In the genomic region with DNA sequence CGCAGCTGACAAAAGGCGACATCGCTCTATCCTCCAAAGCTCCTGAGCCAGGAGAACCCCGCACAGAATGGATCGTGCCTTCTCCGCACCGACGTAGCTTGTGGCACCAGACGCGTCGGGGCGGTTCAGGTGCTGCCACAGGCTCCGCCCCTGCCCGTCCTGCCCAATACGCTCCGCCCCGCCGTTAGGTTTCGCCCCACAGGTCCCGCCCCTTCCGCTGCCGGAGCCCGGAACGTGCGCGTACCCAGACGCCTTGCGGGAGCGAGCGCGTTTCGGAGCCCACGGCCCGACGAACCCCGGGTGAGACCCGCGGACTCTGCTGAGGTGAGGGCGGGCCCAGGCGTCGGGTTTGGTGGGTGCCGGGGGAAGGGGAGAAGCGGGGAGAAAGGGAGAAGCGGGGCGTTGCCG, we compare ENCODE assay signal across 8 mouse cellular contexts. TPM values are rescaled to one million over a fixed set of nuclear protein-coding genes. Genes with fewer than 3 reads are reported as not detected.
A peak's percentile ranks its signal among the peaks of the same experiment; 100 is the strongest.
DNase-seq lines count a peak whose midpoint lies in the region; ATAC-seq and TF ChIP-seq lines count a peak whose summit lies in the region.

Gene Nfrkb (plus strand): TSS at position 246 of the 408 bp plus-strand sequence.

- H3K79me2 ChIP-seq in C2C12 (ENCODE audit: control insufficient read depth, insufficient read depth) (peaks cover 29% of the 10 kb centered on the region), myocyte (ENCODE audit: control insufficient read depth, insufficient read depth) (peaks cover 10% of the 10 kb centered on the region)
- peaks cover 9% of the 10 kb centered on the region for H3K79me2 ChIP-seq in liver, adult 2 months (ENCODE audit: control insufficient read depth, insufficient read depth, low read length)

- ATAC-seq in heart, embryonic 11.5 days (replicated peaks; ENCODE audit: insufficient number of reproducible peaks, low FRiP score, low TSS enrichment), result peak; percentile 95
- ATAC-seq in kidney, embryonic 16.5 days (ENCODE audit: low FRiP score, low TSS enrichment), result peak; percentile 98

- TF ChIP-seq CTCF in C2C12 (IDR thresholded peaks at IDR 0.05; ENCODE audit: control insufficient read depth, insufficient read depth, insufficient read length), result no peak
- no peak for TF ChIP-seq CTCF in brain, embryonic 14.5 days (IDR thresholded peaks at IDR 0.05; ENCODE audit: borderline replicate concordance, extremely low read depth, insufficient read depth, insufficient read length)
- TF ChIP-seq CTCF in liver, adult 2 months (IDR thresholded peaks at IDR 0.05; ENCODE audit: low read depth, low read length), result no peak

- H3ac ChIP-seq in C2C12 (ENCODE audit: control insufficient read depth, insufficient read length, low read depth) (peak within 1 kb of the TSS; percentile 71), myocyte (ENCODE audit: control insufficient read depth, insufficient read length) (peak within 1 kb of the TSS; percentile 2)

- H3K4me1 ChIP-seq in erythroblast, embryonic 14.5 days (ENCODE audit: control insufficient read depth), result peaks cover 29% of the 10 kb centered on the region
- H3K4me1 ChIP-seq in heart, embryonic 11.5 days (ENCODE audit: control insufficient read depth, insufficient read depth, low read length), result peaks cover 6% of the 10 kb centered on the region
- peaks cover 15% of the 10 kb centered on the region for H3K4me1 ChIP-seq in kidney, embryonic 16.5 days (ENCODE audit: insufficient read depth, low read length)
- peaks cover 9% of the 10 kb centered on the region for H3K4me1 ChIP-seq in liver, adult 2 months (ENCODE audit: control insufficient read depth, insufficient read depth, low read length)

- under 1% methylated on average over 45 of the region's 46 CpGs for WGBS in heart, embryonic 11.5 days (ENCODE audit: insufficient replicate concordance)
- under 1% methylated on average over 39 of the region's 46 CpGs for WGBS in kidney, embryonic 16.5 days
- under 1% methylated on average over 45 of the region's 46 CpGs for WGBS in liver, adult 2 months

- peaks cover 14% of the 10 kb centered on the region for H3K36me3 ChIP-seq in C2C12 (ENCODE audit: control insufficient read depth, insufficient read depth)
- peaks cover 19% of the 10 kb centered on the region for H3K36me3 ChIP-seq in erythroblast, embryonic 14.5 days (ENCODE audit: control insufficient read depth)
- H3K36me3 ChIP-seq in heart, embryonic 11.5 days (ENCODE audit: control insufficient read depth, insufficient read depth, low read length), result peaks cover 2% of the 10 kb centered on the region; the same call in 1 of the 2 replicates
- peaks cover 12% of the 10 kb centered on the region for H3K36me3 ChIP-seq in kidney, embryonic 16.5 days (ENCODE audit: insufficient read depth, low read length)
- H3K36me3 ChIP-seq in liver, adult 2 months (ENCODE audit: control insufficient read depth, insufficient read depth, low read length), result peaks cover 5% of the 10 kb centered on the region
- H3K36me3 ChIP-seq in myocyte (ENCODE audit: control insufficient read depth, insufficient read depth), result no peaks in the 10 kb centered on the region
- H3K36me3 ChIP-seq in splenic B cell, adult 2 months (ENCODE audit: control insufficient read depth, insufficient read depth, low read length, poor library complexity, severe bottlenecking), result 0 out of 2 replicates have a peak, but pooled peaks cover 2% of the 10 kb centered on the region

- no peaks in the 10 kb centered on the region for H3K9me3 ChIP-seq in erythroblast, embryonic 14.5 days (ENCODE audit: control insufficient read depth, low read length)
- no peaks in the 10 kb centered on the region for H3K9me3 ChIP-seq in heart, embryonic 11.5 days (replicated peaks; ENCODE audit: control insufficient read depth, low read length)
- no peaks in the 10 kb centered on the region for H3K9me3 ChIP-seq in kidney, embryonic 16.5 days (ENCODE audit: low read length)

- H3K4me3 ChIP-seq in C2C12 (ENCODE audit: insufficient read depth, poor library complexity, severe bottlenecking), result peak within 1 kb of the TSS; percentile 68
- peak within 1 kb of the TSS; percentile 94 for H3K4me3 ChIP-seq in erythroblast, embryonic 14.5 days (replicated peaks)
- H3K4me3 ChIP-seq in heart, embryonic 11.5 days (ENCODE audit: low read depth, low read length), result peak within 1 kb of the TSS; percentile 96
- peak within 1 kb of the TSS; percentile 88 for H3K4me3 ChIP-seq in kidney, embryonic 16.5 days (ENCODE audit: low read length)
- peak within 1 kb of the TSS; percentile 99 for H3K4me3 ChIP-seq in liver, adult 2 months (ENCODE audit: insufficient read depth, low read depth, low read length)
- H3K4me3 ChIP-seq in myocyte, result peak within 1 kb of the TSS; percentile 65

- H3K9ac ChIP-seq in heart, embryonic 11.5 days (ENCODE audit: low read depth, low read length), result peak within 1 kb of the TSS; percentile 93
- peak within 1 kb of the TSS; percentile 91 for H3K9ac ChIP-seq in kidney, embryonic 16.5 days (replicated peaks; ENCODE audit: low read length)
- peak within 1 kb of the TSS; percentile 98 for H3K9ac ChIP-seq in liver, adult 2 months (ENCODE audit: low read depth, low read length)

- H3K27ac ChIP-seq in heart, embryonic 11.5 days (ENCODE audit: low read depth, low read length), result peak within 1 kb of the TSS; percentile 35; the same call in 1 of the 2 replicates
- H3K27ac ChIP-seq in kidney, embryonic 16.5 days (ENCODE audit: low read length), result peak within 1 kb of the TSS; percentile 43; the same call in 1 of the 2 replicates
- peak within 1 kb of the TSS; percentile 54 for H3K27ac ChIP-seq in liver, adult 2 months (replicated peaks; ENCODE audit: insufficient read depth, low read depth, low read length)

- TF ChIP-seq POLR2A in brain, embryonic 14.5 days (IDR thresholded peaks at IDR 0.05; ENCODE audit: borderline replicate concordance, extremely low read depth, insufficient read depth, insufficient read length, poor library complexity, severe bottlenecking), result peak; percentile 82
- TF ChIP-seq POLR2A in liver, adult 2 months (IDR thresholded peaks at IDR 0.05; ENCODE audit: extremely low read depth, insufficient read depth, low read length), result peak; percentile 74
- TF ChIP-seq POLR2A in myocyte (IDR thresholded peaks at IDR 0.05; ENCODE audit: insufficient read length, low read depth), result peak; percentile 94

- H3K79me3 ChIP-seq in C2C12 (ENCODE audit: low read depth), result peaks cover 15% of the 10 kb centered on the region

- H3K27me3 ChIP-seq in C2C12 (ENCODE audit: control insufficient read depth, insufficient read depth, insufficient read length) (no peaks in the 10 kb centered on the region), myocyte (ENCODE audit: control insufficient read depth, insufficient read depth, insufficient read length) (no peaks in the 10 kb centered on the region)
- H3K27me3 ChIP-seq in erythroblast, embryonic 14.5 days (ENCODE audit: control insufficient read depth), result no peaks in the 10 kb centered on the region
- no peaks in the 10 kb centered on the region for H3K27me3 ChIP-seq in heart, embryonic 11.5 days (ENCODE audit: control insufficient read depth, insufficient read depth, low read length)
- no peaks in the 10 kb centered on the region for H3K27me3 ChIP-seq in kidney, embryonic 16.5 days (ENCODE audit: insufficient read depth, low read length)
- no peaks in the 10 kb centered on the region for H3K27me3 ChIP-seq in liver, adult 2 months (ENCODE audit: control insufficient read depth, insufficient read depth, low read length)
- H3K27me3 ChIP-seq in splenic B cell, adult 2 months (ENCODE audit: control insufficient read depth, insufficient read depth, low read length, poor library complexity, severe bottlenecking), result no peaks in the 10 kb centered on the region

- peak; percentile 97 for DNase-seq in brain, embryonic 14.5 days (ENCODE audit: low read depth)
- DNase-seq in liver, adult 2 months (ENCODE audit: extremely low read depth, low read depth, low spot score), result peak; percentile 76
- DNase-seq in splenic B cell, adult 2 months (ENCODE audit: low read depth, low spot score), result peak; percentile 96

- peak within 1 kb of the TSS; percentile 76 for H3K4me2 ChIP-seq in heart, embryonic 11.5 days
- peak within 1 kb of the TSS; percentile 87 for H3K4me2 ChIP-seq in kidney, embryonic 16.5 days (replicated peaks; ENCODE audit: low read depth, low read length)
- H3K4me2 ChIP-seq in myocyte (ENCODE audit: low read depth), result peak within 1 kb of the TSS; percentile 95

TF ChIP-seq in C2C12, 6 proteins besides CTCF, POLR2A, EP300 and RAD21:
- TF ChIP-seq MYOG (IDR thresholded peaks at IDR 0.05; ENCODE audit: control insufficient read depth, extremely low read depth, insufficient read length) (no peak), CEBPB (IDR thresholded peaks at IDR 0.05; ENCODE audit: low read depth) (no peak), USF1 (IDR thresholded peaks at IDR 0.05; ENCODE audit: low read depth) (no peak), MYOD1 (IDR thresholded peaks at IDR 0.05; ENCODE audit: control insufficient read depth, insufficient read length, low read depth) (no peak), FOSL1 (IDR thresholded peaks at IDR 0.05; ENCODE audit: insufficient read depth, low read length, poor library complexity, severe bottlenecking) (no peak), MAX (IDR thresholded peaks at IDR 0.05) (no peak)

TF ChIP-seq in myocyte, 11 proteins besides CTCF, POLR2A, EP300 and RAD21:
- TF ChIP-seq MYOG (IDR thresholded peaks at IDR 0.05; ENCODE audit: control insufficient read depth in 1 of 3, insufficient read depth in 1 of 3, insufficient read length in 2 of 3, low read depth in 2 of 3) (peak in 1 of 3 experiments; percentile 3), POLR2AphosphoS2 (IDR thresholded peaks at IDR 0.05; ENCODE audit: insufficient read length, low read depth) (peak; percentile 92), TCF3 (IDR thresholded peaks at IDR 0.05; ENCODE audit: insufficient read length, low read depth) (no peak), CEBPB (IDR thresholded peaks at IDR 0.05; ENCODE audit: insufficient read depth, poor library complexity, severe bottlenecking) (no peak), USF1 (IDR thresholded peaks at IDR 0.05; ENCODE audit: low read depth) (no peak), TCF12 (IDR thresholded peaks at IDR 0.05; ENCODE audit: insufficient read depth, poor library complexity, severe bottlenecking) (no peak), E2F4 (IDR thresholded peaks at IDR 0.05; ENCODE audit: insufficient read depth) (no peak)

RNA-seq across cellular contexts. Expression of gene Nfrkb, which starts in this region (rescaled TPM):
- polyA plus RNA-seq in C2C12 (2012; fragmentation: generic; extraction: Trizol) (7.1 TPM), myocyte (2012; fragmentation: generic; extraction: Trizol) (7.8 TPM)
- 36.4 and 42.3 TPM in 2 replicates for polyA plus RNA-seq in brain, embryonic 14.5 days (2012; rRNA removed)
- polyA plus RNA-seq in erythroblast, embryonic 14.5 days (2012), result 0.22 and 0.44 TPM in 2 replicates
- polyA plus RNA-seq in heart, embryonic 11.5 days (2014; fragmentation: Nextera tagmentation; extraction: Ambion mirVana), result 12.7 and 21.1 TPM in 2 replicates
- polyA plus RNA-seq in kidney, embryonic 16.5 days (2015; fragmentation: Nextera tagmentation; extraction: Ambion mirVana), result 21.9 and 23.4 TPM in 2 replicates
- 6.6 and 8.6 TPM in 2 replicates for total RNA-seq in liver, adult 2 months (2014; rRNA removed)
- polyA plus RNA-seq in liver, adult 2 months (2012; rRNA removed), result 5.6 and 8.2 TPM in 2 replicates

Comparison
In these comparisons a context has a peak if more than half of its experiments do, and no peak if none do; other contexts are left out.
1. Peak in every context shown above with its lines: DNase-seq, ATAC-seq, H3K4me3 ChIP-seq and H3K27ac ChIP-seq.